Mouse (Mus musculus): ENCODE data around the gene Prkca. TPM values are rescaled to one million over a fixed set of nuclear protein-coding genes. Genes with fewer than 3 reads are reported as not detected.

Prkca gene
- polyA plus RNA-seq, 2 experiments from 2014 or later, result 11.7 to 15.3 TPM

DNA sequence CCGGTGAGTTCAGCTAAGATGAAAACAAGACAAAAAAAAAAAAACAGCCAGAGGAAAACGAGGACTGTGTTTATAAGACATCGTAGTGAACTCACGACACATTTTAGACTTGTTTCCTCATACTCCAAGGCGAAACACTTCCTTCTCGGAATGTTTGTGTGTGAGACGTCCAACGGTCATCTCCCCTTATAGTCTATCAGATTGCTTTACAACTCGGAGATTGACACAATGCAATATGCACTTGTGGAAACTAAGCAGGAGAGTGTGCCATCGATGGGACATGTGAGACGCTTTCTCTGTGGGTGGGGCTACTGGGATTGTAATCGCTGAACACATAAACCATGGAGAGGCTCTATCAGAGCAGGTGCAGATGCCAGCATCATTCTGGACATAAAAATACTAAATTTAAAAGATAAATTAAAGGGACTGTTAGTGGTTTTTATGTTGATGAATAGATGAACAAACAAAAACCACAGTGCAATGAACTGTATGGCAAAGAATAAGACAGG is 49.4 kb downstream of the Prkca start:
- ATAC-seq, result no peak

DNA sequence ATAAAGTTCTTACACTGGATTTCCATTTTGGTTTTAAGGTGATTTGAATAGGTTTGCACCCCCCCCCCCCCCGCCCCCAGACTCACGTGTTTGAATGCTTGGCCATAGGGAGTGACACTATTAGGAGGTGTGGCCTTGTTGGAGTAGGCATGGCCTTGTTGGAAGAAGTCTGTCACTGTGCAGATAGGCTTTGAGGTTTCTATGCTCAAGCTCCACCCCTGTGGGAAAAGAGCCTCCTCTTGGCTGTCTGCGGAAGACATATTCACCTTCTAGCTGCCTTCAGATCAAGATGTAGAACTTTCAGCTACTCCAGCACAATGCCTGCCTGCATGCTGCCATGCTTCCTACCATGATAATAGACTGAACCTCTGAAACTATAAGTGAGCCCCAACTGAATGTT is 49.9 kb downstream of the Prkca start:
- ATAC-seq, result no peak

DNA sequence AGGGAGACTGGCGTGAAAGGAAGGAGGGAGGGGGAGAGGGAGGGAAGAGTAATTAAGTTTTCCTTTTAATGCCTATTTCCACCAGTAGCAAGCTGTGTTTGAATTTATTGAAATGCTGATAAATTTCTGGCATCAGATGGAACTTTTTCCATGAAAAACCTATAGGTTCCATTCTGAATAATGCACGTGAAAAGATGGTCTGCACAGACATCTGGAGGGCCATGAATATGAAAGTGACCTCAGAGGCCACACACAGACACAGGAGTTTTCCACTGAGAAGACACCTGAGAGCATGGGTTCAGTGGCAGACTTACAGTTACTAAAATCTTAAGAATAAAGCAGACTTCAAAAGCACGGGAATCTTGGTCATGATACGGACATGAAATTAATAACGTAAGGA is 54.5 kb downstream of the Prkca start:
- ATAC-seq, result no peak

DNA sequence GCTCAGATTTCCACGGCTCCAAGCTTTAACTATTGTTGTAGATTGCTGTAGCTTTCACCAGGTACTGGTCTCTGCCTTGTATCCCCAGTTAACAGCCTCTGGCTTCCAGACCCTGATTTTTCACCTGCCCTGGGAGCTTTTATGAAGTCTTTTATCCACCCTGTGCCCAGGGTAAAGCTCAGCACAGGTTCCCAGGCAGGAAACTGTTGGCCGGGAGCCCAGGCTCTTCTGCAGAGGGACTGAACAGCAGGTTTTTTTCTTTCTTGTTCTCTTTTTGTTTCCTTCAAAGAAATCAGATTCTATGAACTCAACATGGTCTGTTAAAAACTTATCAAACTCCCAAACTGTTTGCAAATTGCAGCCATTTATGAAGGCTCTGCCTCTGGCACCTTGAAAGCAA is 56.4 kb downstream of the Prkca start:
- ATAC-seq, result no peak

DNA sequence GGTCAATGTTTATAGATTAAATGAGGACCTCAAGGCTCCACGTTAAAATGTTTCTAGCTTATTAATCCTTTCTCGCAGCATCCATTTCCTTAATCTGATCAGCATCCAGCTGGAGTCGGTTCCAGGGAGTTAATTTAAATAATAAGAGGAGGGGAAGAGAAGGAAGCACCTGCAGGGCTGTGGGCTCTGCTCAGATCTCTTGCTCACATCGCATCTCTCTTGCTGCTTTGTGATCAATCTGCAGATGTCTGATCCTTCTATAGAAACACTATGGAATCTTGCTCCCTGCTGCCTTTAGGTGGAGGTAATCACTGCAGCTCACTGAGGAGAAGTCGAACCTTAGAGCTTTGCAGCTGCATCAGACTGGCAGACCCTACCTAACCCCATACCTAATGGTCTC is 58.7 kb downstream of the Prkca start:
- ATAC-seq, result no peak

DNA sequence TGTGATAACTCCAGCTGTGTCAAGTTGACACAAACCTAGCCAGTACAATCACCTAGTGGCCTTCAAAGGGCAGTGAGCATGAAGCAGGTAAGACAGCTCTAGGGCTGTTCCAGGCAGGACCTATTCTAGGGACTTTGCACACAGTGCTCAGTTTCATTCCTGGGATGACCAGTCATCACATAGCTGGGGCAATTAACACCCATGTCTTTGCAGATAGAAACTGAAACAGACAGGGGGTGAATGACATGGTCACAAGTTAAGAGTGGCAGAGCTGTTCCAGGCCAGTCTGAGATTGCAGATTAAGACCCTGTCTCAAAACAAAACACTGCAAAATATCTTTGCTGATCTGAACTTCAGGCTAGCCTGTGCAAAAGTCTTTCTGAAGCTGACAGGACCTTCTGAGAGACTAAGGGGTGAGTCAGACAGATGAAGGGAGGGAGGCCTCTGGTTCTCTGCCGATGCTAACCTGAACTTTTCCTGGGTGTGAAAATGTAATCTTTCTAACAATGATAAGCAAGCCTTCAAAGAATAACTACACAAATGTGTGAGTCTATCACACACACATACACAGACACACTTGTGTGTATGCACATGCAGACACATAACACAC is 60.8 kb downstream of the Prkca start:
- ATAC-seq, result no peak

DNA sequence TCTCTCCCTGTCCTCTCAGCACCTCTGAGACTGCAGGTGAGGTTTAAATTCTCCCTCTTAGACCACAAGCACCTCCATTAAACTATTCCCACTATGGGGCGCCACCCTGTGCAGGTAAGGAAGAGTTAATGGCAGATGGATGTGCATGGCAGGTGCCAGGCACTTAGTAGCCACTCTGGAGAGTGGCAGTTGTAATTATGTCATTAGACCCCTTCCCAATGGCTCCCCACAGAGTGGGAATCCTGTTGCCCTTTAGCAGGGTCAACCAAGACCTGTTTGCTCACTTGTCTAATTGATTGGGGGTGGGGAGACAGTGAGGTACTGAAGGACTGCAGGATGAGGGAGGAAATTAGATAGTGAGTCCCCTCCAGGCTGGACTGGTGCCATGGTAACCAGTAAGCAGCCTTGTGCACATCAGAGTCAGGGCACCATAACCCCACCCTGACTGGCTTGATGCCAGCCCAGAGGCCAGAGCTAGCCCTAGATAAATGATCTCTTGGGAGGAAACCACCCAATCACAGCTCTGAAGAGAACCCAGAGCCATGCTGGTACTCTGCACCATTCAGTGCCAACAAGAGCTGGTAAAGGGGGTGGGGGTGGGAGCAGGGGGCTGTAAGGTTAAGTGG is 63.9 kb downstream of the Prkca start:
- no peak for ATAC-seq

DNA sequence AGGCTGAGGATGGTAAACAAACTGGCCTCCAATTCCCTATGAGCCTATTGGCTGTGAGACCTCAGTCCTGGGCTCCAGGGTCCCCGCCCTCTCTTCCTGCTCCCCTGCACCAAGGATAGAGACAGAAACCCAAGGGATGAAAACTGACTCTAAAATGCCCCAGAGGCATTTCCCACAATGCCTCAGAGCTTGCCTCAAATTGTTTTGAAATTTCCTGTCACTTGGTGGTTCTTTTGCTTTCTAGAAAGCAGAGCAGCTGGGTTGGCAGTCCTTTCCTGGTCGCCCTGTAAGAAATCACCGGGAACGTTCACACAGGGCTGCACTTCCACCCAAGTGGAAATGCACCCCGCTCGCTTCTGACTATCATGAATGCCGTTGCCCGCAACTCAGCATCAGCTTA is 66.6 kb downstream of the Prkca start:
- no peak for ATAC-seq

DNA sequence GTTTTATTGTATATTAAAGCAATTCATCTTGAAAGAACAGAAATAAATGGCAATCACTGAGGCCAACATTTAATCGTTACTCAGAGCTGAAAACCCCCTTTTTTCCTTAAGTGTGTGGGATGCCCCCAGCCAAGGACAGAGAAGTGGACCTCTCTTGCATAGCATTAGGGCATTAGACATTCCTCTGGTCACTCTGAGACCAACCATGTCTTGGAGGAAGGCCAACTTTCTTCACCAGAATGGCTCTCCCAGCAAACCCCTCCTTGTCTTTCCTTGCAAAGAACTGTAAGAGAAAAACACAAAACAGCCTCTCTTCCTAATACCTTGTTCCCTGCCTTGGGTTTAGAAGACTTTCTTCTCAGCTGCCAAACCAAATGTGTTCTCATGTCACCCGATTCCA is 67.6 kb downstream of the Prkca start:
- ATAC-seq, result no peak

DNA sequence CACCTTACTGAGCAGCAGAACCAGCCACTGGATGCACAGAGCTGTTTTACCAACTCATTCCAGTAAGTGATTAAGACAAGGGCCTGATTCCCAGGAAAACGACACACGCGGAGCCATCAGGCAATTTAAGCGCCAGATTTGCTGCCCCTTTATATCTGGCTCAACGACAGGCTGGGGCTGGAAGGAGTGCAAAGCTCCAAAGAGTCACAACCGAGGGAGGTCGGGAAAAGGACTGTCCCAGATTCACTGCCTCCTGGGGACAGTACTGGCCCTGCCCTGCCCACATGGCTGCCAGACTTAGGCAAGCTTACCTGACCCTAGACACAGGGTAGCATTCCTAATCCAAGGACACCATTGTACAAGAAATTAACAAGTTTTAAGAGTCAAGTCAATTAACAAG is 69.7 kb downstream of the Prkca start:
- ATAC-seq, result no peak

DNA sequence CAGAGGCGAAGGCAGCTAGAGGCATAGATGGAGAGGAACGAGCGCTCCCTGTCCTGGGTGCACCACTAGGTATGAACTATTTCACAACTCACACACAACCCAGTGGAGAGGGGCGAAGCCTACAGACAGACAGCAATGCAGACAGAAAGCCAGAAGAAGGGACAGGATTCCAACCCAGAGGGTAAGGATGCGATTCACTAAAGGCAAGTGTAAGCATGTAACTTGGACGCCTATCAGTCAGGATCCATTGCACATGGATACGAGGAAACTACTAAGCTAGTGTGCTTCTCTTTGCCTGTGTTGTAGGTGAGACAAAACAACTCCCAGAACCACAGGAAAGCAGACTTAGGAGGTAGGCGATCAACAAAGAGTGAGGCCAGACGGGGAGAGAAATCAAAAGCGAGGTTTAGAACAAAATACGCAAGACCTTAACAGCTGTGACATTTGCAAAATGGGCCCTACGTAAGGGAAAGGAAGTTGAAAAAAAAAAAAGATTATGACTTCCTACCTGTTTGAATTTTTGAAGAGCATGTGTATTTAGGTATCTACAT is 70.2 kb downstream of the Prkca start:
- ATAC-seq, result peak; percentile 19

DNA sequence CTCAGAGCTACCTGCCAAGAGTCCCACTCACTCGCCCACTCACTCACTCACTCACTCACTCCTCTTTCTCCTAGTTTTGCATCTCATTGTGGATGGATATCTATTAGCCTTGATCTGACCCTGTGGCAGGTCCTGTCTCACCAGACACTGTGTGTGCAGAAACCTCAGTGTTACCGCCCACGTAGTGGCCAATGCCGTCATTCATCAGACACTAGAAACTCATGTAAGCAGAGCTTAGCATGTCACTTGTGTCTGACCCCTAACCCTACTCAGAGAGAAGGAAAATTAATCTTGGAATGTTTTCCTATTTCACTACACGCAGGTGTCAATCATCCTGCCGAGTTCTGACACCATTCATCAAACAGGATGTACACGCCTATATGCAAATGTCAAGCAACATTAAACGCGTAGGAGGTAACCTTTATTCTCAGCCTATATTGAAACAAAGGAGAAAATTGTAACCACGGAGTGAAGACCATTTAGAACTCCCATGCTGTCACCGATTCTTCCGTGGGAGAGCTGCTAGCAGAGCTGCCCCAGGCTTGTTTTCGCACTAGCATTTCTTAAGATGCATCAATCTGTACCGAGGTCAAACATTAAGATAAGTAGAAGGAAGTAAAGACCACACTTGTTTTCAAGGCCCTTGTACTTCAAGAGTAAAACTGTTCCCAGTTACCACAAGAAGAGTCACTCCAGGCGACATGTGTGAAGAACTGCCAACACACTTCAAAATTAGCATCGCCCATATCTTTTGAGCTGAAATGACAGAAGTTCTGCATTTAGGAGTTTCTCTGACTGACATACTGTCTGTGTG is 70.9 kb downstream of the Prkca start:
- ATAC-seq, result peak; percentile 76

DNA sequence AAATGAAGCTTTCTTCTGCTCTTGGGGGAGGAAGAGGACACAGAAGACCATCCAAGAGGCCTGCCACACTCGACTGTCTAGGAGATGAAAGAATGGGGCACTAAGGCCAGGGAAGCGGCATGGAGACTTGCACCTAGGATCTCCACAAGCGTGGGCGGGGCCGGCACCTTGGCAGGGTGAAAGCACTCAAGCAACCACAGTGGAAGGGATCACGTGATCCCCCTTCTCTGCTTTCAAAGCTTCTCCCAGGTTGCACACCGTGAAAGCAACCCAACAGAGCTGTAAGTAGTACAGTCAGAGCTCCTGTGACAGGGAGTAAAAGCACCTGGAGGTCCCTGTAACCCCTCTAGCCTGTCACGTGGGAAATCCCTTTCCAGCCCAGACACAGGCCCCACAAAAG is 72.4 kb downstream of the Prkca start:
- ATAC-seq, result peak; percentile 47

DNA sequence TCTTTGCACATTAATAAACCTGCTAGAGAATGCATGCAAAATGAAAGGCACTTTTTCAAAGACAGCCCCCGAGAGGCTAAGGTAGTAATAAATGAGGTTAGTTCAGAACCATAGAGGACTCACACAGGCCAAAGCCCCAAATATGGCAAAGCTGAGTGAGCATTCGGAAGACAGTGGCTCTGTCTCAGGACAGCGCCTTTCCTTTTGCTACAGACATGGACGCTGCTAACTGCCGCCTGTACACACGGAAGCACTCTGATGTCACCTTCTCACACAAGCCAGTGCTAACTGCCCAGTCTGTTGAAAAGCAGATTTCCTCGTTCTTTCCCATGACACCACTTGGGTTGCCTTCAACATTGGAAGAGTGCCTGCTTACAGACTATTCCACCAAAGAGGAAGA is 74.2 kb downstream of the Prkca start:
- ATAC-seq, result no peak

DNA sequence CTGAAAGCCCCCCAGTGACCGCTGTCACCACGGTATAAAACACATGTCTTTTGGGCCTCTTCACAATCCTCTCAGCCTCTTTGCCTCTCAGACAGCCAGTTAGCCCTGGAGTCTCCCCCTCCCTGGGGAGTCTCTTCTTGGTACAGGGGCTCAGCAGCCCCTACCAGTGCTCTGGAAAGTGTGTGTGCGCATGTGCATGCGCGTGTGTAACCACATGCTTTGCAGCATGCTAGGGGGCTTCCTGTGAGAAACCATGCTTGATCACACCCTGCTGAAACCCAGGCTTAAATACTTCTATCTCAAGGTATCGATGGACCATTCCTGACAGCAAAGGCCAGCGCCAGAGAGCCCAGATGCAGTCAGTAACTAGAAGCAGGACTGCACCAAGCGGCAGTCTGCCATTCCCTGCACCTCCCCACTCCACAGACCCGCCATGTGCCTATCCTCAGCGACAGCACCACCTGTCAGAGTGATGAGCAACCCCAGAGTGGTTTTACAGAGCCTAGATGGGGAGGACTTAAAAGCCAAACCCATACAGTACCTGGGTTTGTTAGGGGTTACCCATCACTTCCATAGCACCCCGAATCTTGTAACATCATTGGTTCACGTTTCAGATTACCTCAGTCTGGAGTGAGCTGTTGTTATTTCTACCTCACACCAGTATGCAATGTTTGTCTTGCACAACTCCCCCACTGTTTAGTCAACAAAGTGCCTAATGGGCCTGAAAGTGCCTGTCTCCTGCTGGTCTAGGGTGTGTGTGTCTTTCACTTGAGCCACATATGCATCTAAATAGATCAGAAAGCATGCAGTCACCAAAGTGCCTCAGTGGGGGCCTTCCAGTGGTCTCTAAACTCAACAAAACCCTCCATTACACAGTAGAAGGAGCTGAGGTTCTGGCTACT is 75.1 kb downstream of the Prkca start:
- no peak for ATAC-seq

DNA sequence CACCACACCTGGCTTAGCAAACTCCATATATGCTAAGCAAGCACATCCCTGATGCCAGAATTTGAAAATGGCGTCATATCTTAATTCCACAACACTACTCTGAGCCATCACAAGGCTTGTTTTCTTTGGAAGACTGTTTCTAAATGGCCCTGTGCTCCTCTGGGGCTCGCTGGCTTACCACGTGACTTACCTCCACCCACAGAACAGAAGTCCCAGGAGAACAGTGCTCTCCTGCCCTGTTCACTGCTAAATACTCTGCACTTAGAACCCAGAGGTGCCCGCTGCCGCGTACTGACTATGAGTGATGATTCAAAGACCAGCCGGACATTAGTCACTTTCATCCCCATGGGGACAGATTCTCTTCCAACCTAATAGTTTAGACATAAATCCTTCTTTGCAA is 75.9 kb downstream of the Prkca start:
- ATAC-seq, result no peak

DNA sequence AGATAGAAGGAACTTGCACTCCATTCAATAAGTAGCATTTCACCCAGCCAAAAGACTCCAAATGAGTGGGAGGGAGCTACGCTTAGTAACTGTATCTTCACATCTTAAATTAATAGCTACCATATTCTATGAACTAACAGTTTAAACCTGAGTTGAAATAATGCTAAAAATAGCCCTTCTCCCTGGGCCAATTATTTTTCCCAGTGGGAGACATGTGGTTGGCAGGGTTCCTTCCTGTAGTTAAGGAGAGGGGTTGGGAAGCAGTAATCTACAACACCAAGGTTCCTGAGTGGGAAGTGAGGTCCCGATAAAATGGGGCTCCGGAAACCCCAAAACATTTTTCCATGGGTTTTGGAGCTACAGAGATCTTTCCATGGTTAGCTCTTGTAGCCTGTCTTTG is 76.7 kb downstream of the Prkca start:
- ATAC-seq, result no peak

DNA sequence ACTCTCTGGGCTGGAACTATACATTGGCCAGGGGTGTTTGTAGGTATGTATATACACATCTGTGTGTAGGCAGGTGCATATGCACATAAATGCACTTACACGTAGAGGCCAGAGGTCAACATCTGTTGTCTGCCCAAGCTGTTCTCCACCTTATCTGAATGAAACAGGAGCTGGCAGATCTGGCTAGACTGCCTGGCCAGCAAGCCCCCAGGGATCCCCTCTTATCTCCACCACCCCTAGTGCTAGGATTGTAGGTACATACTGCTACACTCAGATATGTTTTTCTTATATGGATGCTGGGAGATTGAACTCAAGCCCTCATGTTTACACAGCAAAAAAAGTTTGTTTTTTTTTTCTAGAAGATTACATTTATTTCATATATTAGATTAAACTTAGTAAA is 79.9 kb downstream of the Prkca start:
- ATAC-seq, result no peak

DNA sequence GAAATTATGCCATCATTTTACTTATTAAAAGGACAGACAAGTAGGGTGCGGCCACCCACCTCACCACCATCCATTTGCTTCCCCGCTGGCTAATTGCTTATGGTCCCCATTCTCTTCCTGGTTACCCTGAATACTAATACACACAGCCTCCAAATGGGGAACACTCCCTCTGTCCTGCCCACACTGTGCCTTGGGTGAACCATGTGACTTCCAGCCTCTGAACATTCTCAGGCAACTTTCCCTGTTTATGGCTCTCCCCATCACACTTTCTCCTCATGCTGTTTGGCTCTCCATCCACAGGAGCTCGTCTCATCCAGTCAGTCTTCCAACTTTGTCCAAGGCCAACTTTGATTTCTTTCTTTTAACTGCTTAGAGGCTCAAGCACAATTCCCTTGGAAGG is 80.3 kb downstream of the Prkca start:
- no peak for ATAC-seq

DNA sequence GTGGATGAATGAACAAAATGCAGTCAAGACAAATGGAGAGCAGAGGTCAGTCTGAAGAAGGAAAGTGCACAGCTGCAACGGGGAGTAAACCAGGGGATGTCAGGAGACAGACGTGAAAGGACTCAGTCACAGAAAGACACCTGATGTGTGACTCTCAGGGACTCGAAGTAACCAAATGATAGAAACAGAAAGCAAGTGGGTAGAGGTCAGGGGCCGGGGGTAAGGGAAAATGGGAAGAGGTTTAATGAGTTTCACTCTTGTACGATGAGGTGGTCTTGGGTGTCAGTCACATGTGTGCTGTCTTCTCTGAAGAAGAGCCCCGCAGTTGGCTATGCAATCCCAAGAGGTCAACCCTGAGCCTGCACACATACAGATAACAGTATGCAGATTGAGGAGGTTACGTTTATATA is 82.0 kb downstream of the Prkca start:
- peak; percentile 61 for ATAC-seq

DNA sequence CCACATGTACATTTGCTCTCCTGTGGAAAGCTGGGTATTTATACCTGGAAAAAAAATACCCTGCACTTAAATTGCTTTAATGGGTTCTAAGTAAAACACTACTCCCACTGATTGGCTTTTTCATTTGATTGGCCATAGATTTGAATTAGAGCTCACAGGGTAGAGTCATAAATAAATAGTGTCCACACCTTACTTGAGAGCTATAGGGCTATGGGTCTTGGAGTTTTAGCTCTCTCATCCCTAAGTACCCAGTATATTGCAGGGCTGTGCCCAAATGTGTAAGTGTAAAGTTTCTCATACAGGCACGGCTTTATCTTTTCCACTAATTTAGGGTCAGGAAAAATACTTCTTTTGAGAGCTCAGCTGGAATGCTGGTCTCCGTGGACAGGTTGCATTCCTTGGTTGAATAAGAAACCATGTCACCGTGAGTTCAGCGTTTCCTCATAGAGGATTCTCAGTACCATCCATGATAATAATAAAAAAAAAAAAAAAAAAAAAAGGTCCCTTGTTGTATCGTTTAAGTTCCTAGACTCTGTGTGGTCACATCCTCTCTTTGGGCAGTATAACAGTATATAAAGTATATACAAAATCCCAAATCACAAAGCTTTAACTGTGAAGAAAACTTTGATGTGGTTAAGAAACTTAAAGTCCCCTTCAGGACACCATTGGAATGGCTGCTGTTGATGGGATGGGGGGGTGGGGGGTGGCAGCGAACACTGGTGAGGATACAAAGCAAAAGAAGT is 82.8 kb downstream of the Prkca start:
- ATAC-seq, result no peak

DNA sequence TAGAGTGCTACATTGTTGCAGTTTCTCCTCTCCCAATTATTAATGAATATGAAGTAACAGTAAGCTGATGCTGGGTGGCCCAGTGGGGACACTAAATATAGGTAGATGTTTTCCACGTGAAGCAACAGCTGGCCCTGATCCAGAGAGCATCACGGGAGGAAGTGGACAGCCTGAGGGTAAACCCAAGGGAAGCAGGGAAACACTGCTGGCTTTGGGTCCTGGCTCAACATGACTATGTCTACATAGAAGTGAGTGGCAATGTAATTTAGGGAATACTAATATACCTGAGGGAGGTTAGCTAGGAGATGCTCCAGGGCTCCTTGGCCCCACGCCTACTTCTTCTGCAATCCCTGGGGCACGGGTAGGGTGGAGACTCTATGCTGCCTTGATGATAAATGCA is 84.3 kb downstream of the Prkca start:
- no peak for ATAC-seq

All from activated CD4-positive, CD25-positive, alpha-beta regulatory T cell, adult 4 months (primary cell).